Mouse (Mus musculus): ENCODE data around the gene Rsph10b. TPM values are rescaled to one million over a fixed set of nuclear protein-coding genes. Genes with fewer than 3 reads are reported as not detected.

Gene Rsph10b
- total RNA-seq, 2 experiments from 2014 or later = 1.6 to 3.4 TPM

DNA sequence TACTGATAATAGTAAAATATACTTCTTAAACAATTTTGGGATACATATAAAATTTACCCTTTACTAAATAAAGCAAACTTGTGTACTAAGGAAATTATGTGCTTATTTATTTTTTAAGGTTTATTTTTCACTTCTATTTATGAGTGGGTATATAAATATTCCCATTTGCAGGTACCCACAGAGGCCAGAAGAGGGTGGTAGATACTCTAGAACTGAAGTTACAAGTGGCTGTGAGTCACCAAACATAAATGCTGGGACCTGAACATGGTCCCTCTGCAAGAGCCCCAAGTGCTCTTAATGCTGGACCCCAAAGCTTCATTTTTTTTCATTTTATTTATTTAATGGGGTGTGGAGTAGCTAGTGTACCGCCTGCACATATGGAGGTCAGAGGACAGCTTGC is 1.0 kb downstream of the Rsph10b start:
- DNase-seq (ENCODE audit: low spot score in 2 of 2) = no peak

- no peak for DNase-seq (ENCODE audit: low spot score in 2 of 2)
Measured at GRCm38 (mm10) chr5:143936156-143936555, 3.3 kb downstream of the Rsph10b start.

DNA sequence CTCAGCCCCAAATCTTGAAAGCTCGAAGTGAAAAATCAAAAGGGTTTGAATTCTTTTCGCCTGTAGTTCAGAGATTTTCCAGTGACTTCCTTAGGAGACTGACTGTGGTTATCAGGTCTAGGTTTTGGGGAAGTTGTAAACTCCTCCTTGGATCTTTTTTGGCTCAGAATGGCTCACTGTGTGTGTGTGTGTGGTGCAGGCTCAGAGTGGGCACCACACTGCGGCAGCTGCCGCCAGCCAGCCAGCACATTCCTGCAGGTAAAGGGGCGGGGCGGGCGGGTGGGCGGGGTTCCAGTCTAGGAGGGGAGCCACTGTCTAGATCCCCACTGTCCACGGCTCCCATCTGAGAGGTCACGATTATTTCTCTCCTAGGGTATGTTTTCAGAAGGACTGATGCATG is 8.8 kb downstream of the Rsph10b start:
- no peak for DNase-seq (ENCODE audit: low spot score in 2 of 2)

GRCm38 (mm10) chr5:143943231-143944125 is 10.6 kb downstream of the Rsph10b start:
- no peak for DNase-seq (ENCODE audit: low spot score in 2 of 2)

DNA sequence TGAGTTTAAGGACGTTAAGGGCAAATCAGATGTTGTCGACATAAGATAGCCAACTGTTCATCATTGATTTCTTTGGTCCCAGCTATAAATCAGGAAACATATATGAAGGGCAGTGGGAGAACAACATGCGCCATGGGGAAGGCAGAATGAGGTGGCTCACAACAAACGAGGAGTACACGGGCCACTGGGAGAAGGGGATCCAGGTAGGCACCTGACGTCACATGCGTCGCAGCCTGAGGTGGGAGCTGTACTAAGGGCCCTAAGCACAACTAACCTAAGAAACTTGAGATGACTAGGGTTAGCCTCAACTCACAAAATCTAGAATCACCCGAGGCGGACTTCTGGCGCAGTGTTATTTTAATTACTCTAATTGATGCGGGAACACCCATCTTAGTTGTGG is 15.5 kb downstream of the Rsph10b start:
- DNase-seq (ENCODE audit: low spot score in 2 of 2) = no peak

GRCm38 (mm10) chr5:143950016-143950415 is 17.2 kb downstream of the Rsph10b start:
- DNase-seq (ENCODE audit: low spot score in 2 of 2) = no peak

DNA sequence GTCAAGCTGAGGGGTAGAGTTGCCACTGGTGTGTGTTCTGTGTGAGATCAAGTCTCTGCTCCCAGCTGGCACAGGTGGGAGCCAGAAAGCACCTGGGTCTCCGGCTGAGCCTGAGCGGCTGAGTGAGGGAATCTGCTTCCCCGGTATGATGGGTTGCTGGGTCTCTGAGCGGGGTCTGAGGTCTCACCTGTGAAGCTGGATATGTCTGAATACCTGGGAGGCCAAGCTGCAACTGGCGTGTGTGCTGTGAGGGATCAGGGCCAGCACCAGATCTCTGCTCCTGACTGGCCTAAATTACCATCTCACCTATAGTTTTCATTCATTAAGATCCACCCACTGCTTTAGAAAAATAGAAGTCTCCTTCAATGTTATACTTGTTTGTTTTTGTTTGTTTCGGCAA is 24.3 kb downstream of the Rsph10b start:
- DNase-seq (ENCODE audit: low spot score in 2 of 2) = no peak

DNA sequence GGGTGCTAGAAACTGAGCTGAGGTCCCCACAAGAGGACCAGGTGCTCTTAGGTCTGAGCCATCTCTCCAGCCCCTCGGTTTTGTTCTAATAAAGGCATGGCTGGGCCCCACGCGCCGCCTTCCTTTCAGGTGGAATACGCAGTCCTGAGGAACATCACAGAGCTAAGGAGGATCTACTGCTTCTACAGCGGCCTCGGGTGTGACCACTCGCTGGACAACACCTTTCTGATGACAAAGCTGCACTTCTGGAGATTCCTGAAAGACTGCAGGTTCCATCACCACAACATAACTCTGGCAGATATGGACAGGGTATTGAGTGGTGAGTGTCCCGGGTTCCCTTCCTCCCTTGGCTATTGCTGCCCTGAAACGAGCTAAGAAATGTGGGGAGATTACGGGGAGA is 26.7 kb downstream of the Rsph10b start:
- DNase-seq (ENCODE audit: low spot score in 2 of 2) = no peak

GRCm38 (mm10) chr5:143961176-143961575 is 28.3 kb downstream of the Rsph10b start:
- no peak for DNase-seq (ENCODE audit: low spot score in 2 of 2)

GRCm38 (mm10) chr5:143965586-143966345 is 32.9 kb downstream of the Rsph10b start:
- DNase-seq (ENCODE audit: low spot score in 2 of 2) = peak in 1 of 2 experiments; percentile 33

DNA sequence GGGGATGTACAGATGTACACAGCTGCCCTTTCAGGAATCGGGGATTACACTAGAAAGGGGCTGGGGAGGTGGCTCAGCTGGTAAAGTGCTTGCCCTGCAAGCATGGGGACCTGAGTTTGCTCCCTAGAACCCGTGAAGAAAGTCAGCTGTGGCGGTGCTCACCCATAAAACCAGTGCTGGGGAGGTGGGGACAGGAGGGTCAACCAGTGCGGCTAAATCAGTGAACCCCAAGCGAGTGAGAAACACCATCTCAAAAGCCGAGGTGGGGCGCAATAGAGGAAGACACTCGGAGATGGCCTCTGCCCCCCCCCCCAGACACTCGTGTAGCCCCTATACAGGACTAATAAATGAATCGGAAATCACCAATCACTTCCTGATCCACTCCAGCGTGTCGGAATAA is 33.8 kb downstream of the Rsph10b start:
- no peak for DNase-seq (ENCODE audit: low spot score in 2 of 2)

GRCm38 (mm10) chr5:143972628-143973027 is 39.8 kb downstream of the Rsph10b start:
- DNase-seq (ENCODE audit: low spot score in 2 of 2) = no peak

DNA sequence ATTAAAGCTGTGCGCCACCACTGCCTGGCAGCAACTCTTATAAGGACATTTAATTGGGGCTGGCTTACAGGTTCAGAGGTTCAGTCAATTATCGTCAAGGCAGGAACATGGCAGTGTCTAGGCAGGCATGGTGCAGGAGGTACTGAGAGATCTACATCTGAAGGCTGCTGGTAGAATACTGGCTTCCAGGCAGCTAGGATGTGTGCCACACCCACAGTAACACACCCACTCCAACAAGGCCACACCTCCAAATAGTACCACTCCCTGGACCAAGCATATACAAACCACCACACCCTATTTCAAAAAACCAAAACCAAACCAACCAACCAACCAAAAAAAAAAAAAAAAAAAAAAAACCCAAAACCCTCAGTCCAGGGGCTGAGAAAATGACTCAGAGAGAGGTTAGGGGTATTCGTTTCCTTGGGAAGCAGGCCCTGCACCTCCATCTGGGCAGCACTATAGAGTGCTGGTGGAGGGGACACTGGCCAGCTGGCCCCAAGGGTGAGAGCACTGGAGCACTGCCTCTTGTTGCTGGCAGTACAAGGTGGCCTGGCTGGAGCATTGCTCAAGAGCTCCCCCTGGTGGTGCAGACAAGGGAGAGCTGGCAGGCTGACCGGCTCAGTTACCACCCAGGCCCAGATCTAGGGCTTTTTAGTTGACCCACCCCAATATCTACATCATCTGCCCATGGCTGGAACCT is 42.2 kb downstream of the Rsph10b start:
- peak in 1 of 2 experiments; percentile 35 for DNase-seq (ENCODE audit: low spot score in 2 of 2)

DNA sequence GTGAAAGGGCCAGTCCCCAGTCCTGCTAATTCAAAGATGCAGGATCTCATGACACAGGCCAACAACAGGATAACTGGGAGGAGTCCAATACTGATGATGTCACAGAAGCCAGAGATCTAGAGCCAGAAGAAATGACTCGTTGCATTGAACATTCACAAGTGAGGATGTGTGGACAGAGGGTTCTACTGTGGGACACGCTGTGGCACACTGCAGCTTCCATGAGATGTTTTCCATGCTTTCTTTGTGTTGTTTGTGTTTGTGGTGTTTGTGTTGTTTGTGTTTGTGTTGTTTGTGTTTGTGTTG is 42.7 kb downstream of the Rsph10b start:
- DNase-seq (ENCODE audit: low spot score in 2 of 2) = no peak

- no peak for DNase-seq (ENCODE audit: low spot score in 2 of 2)
Measured at GRCm38 (mm10) chr5:143976232-143976631, 43.4 kb downstream of the Rsph10b start.

- no peak for DNase-seq (ENCODE audit: low spot score in 2 of 2)
Measured at GRCm38 (mm10) chr5:143976726-143977431, 44.0 kb downstream of the Rsph10b start.

DNA sequence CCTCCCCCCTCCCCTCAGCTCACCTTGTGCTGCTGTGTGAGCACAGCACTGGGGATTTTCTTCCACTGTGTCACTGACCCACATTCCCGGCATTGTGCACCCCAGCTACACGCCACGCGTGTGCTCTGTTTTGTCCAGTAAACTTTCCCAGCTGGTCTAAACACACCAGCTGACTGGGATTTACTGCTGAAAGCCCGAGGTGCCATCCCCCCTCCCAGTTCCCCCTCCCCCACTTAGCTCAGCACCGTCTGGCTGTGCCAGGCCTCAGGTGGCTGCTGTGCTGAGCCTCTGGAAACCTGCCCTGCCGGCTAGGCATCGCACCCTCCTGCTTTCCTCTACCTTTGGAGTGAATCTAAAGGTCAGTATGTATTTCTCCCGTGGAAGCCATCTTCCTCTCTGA is 48.0 kb downstream of the Rsph10b start:
- DNase-seq (ENCODE audit: low spot score in 2 of 2) = no peak

DNA sequence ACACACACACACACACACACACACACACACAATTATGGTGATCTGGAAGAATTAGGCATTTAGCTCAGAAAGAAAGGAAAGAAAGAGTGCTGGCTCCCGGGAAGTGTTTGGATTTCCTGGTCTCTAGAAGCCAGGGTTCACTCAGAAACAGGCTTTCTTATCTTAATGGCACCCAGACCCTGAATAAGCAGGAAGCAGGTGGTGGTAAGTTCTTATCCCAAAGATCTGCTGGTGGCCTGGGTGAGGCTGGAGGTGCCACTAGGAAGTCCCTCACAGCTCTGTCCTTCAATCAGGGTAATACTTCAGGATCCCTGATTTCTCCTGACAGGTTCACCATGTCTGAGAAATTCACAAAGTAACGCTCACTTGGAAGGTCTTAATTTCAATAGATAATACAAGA is 49.5 kb downstream of the Rsph10b start:
- no peak for DNase-seq (ENCODE audit: low spot score in 2 of 2)

DNA sequence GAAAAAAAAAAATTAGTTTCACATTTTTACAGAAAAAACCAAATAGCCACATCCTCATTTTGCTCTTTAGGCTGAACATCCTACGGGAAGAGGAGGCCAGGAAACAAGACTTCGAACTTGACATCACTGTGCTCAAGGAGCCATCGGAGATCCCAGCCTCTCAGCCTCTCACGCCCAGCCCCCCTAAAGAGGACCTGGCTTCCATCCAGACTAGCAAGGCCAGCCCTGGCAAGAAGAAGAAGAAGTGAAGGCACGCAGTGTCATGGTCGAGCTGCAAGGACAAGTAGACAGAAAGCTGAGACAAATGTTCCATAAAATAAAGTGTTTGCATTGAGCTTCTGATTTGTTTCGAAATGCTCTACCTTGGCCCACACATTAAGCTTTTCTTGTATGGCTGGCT is 52.5 kb downstream of the Rsph10b start:
- DNase-seq (ENCODE audit: low spot score in 2 of 2) = peak in 1 of 2 experiments; percentile 45

- no peak for DNase-seq (ENCODE audit: low spot score in 2 of 2)
Measured at GRCm38 (mm10) chr5:143987596-143987995, 54.8 kb downstream of the Rsph10b start.

GRCm38 (mm10) chr5:143989046-143989445 is 56.2 kb downstream of the Rsph10b start:
- no peak for DNase-seq (ENCODE audit: low spot score in 2 of 2)
